Mouse (Mus musculus) heart, postnatal 0 days (tissue): ENCODE results near the gene St6gal1.

Experiments used
- CTCF ChIP-seq: IDR thresholded peaks from 2 replicates; pipeline ENCODE4 v1.5.1; 2016; ENCODE audit warnings: antibody characterized with exemption, control low read depth, low read depth
- EP300 ChIP-seq: IDR thresholded peaks from 2 replicates; pipeline ENCODE4 v1.6.1; 2016; ENCODE audit warnings: antibody characterized with exemption, low read depth

GRCm38 (mm10) chr16:23214314-23214713 is 10.2 kb upstream of the St6gal1 start:
- TF ChIP-seq CTCF (no peak), EP300 (no peak)
